Mouse (Mus musculus): Measurements from ENCODE around the gene Olfr114.

The Olfr114 gene

DNA sequence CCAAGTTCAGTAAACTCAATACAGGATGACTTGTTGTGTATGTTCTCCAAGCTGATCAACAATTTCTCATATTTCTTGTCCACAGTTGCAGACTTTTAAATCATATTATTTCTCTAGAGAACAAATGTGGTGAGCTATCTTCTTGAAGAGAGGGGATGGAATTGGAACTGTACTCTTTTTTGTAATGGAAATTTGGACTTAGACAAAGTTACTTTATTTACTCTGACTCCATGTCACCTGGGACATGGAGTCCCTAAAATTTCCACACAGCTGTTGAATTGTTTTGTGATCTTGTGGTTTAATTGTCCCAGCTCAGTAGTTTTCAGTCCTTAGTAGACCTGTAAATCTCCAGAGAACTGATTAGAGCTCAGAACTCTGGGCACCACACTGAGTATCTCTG, at the start of gene Olfr114:
Olfr114 (minus strand) TSS at position 101 of the 400 bp plus-strand sequence.
- no peak for DNase-seq (ENCODE audit: low spot score in 2 of 2)

DNA sequence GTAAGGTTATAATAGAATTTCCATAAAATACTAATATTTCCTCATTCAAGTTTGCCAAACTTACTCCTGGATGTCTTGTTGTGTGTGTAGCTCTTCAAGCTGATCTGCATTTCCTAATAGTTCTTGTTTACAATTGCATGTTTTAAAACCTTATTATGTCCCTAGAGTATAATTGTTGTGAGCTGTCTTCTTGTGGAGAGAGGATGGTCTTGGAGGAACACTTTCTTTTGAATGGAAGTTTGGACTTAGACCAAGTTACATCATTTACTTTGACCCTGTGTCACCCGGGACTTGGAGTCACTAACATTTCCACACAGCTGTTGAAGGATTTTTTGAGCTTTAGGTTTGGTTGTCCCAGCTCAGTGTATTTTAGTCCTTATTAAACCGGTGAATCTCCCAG, 34.5 kb upstream of the Olfr114 start, which contains the start of the genes Olfr115 and Olfr116:
Olfr115 (minus strand) TSS at position 101 of the 400 bp plus-strand sequence.
Olfr116 (minus strand) TSS at position 191 of the 400 bp plus-strand sequence.
- no peak for DNase-seq (ENCODE audit: low spot score in 2 of 2)

DNA sequence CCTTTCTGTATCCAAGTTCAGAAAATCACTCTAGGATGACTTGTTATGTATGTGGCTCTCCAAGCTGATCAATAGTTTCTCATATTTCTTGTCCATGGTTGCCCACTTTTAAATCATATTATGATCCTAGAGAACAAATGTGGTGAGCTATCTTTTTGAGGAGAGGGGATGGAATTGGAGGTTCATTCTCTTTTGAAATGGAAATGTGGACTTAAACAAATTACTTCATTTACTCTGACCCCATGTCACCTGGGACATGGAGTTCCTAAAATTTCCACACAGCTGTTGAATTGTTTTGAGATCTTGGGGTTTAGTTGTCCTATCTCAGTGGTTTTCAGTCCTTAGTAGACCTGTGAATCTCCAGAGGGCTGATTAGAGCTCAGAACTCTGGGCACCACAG, 15.0 kb downstream of the Olfr114 start, which contains the start of gene Olfr113:
Olfr113 (minus strand) TSS at position 101 of the 400 bp plus-strand sequence.
- no peak for DNase-seq (ENCODE audit: low spot score in 2 of 2)

DNA sequence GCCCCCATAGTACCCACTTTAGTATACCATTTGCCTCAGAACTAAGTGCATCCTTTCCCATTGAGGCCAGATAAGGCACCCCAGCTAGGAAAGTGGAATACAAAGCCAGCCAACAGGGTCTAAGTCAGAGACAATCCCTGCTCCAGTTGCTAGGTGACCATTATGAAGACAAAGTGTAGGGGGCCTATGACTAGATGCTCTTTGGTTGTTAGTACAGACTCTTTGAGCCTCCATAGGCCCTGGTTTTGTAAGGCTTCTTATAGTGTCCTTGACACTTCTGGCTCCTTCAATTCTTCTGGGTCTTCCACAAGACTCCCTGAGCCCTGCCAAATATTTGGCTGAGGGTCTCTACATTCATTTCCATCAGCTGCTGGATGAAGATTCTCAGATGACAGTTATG, 23.2 kb downstream of the Olfr114 start, which contains the start of gene Olfr112:
Olfr112 (minus strand) TSS at position 101 of the 400 bp plus-strand sequence.
- no peak for DNase-seq (ENCODE audit: low spot score in 2 of 2)

DNA sequence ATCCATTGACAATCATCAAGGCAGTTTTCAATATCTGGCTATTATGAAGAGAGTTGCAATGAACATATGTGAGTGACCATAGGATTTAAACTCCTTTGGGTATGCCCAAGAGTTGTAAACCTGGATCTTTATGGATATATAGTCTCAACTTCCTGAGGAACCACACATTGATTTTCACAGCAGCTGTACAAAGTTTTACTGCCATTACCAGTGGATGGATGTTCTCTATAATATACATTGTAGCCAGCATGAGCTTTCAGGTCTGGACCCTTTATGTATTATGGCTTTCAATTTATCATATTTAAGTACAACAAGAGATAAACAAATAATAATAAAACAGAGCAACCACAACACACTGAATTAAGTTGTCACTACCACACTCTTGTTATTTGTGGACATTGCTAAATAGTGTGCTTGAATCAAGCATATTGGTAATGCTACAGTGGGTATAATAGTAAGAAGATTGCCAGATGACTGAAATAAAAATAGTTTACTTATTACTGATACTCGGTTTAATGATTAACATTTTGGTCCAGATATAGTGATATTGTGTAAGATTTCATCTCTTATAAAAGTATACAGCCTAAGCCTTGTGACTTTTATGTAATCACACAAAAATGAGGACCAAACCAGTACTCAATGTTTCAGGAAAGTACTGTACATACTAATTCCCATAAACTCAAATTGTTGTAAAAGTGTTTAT, 33.5 kb downstream of the Olfr114 start:
- no peak for DNase-seq (ENCODE audit: low spot score in 2 of 2)

DNA sequence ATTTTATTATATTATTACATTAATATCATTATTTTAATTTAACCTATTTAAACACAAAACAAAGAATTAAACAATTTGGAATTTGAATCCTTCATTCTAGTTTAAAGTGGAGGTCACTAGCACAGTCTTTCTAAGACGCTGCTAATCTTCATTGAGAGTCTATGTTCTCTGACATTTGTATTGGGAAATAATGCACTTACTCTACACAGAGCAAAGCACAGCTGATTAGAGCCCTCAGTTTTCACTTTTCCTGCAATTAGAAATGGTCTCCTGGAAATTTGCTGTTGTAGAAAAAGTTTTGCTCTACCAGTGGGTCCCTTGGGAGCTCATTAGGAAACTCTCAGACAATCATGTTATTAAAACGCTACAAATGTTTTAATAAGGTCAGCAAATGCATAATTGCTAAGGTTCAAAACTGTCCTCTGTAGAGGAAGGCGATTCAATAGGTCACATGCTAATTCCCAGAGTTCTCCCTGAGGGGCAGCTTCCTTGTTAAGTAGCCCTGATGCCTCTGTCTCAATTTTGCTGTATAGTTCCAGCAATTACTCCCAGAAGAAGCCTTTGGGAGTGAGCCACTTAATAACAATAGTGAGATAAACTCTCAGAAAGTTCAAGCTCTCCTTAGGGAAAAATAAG, 48.6 kb downstream of the Olfr114 start:
- DNase-seq (ENCODE audit: low spot score in 2 of 2), result no peak

DNA sequence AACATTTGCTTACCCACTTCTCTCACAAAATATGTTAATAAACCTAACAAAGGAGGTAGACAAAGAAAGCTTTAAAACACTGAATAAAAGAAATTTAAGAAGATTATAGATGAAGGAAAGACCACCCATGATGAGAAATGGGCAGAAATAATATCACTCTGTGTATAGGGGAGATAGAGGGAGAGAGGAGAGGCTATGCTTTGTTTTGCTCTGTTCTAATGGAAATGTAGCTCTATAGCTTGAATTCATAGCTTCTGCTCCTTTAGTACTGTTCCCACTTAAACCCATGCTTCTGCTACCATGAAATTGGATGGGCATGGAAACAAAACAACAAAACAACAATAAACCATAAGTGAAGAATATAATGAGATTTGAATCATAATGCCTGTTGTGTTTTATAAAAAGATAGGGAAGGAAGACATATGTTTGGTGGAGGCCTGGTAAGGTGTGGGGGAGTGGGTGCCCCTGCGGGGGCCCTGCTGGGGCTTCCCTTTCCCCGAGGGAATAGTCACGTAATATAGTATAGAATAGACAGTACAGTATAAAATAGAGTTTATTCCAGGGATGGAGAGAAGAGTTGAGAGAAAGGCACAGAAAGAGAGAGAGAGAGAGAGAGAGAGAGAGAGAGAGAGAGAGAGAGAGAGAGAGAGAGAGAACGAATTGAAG, 51.0 kb downstream of the Olfr114 start:
- no peak for DNase-seq (ENCODE audit: low spot score in 2 of 2)

Data from frontal cortex, postnatal 36 days (tissue).